Mouse (Mus musculus): ENCODE results near the gene Birc3.

Birc3 gene

GRCm38 (mm10) chr9:7822758-7823157, 50.2 kb downstream of the Birc3 start:
- DNase-seq (ENCODE audit: low spot score in 2 of 2): no peak

GRCm38 (mm10) chr9:7805101-7805506, 67.9 kb downstream of the Birc3 start:
- DNase-seq (ENCODE audit: low spot score in 2 of 2): no peak
